Mouse (Mus musculus): ENCODE measurements around the gene Tas2r124. TPM values are rescaled to one million over a fixed set of nuclear protein-coding genes. Genes with fewer than 3 reads are reported as not detected.

The Tas2r124 gene
- polyA plus RNA-seq, 1 experiment from 2014 or later = not detected

GRCm38 (mm10) chr6:132802518-132802917 is 48.0 kb downstream of the Tas2r124 start, which contains the start of gene Tas2r117:
Gene Tas2r117, plus strand, starts transcription at chr6:132802818.
- Histone ChIP-seq H3K4me3 (ENCODE audit: low read depth, low read length) (no peak within 1 kb of the TSS), H3K9ac (replicated peaks) (no peak within 1 kb of the TSS), H3K4me2 (ENCODE audit: low read depth, low read length) (no peak within 1 kb of the TSS), H3K27me3 (ENCODE audit: insufficient read depth, low read length) (no peaks in the 10 kb centered on the region), H3K9me3 (ENCODE audit: low read length) (no peaks in the 10 kb centered on the region), H3K36me3 (replicated peaks; ENCODE audit: insufficient read depth, low read length) (no peaks in the 10 kb centered on the region), H3K27ac (ENCODE audit: low read depth) (no peak within 1 kb of the TSS), H3K4me1 (ENCODE audit: insufficient read depth) (no peaks in the 10 kb centered on the region)
- TF ChIP-seq CTCF (IDR thresholded peaks at IDR 0.05; ENCODE audit: low read depth) = no peak
- TF ChIP-seq EP300 (IDR thresholded peaks at IDR 0.05; ENCODE audit: low read depth) = no peak
- WGBS (ENCODE audit: insufficient replicate concordance) = 60% methylated on average over 1 of the region's 1 CpGs
- DNase-seq = no peak
- ATAC-seq = no peak

Other genes with a start within 250 kb of the Tas2r124 start
- gene Prh1, start 184.9 kb upstream of the Tas2r124 start, polyA plus RNA-seq (2015; fragmentation: Nextera tagmentation; extraction: Ambion mirVana) = not detected in 2 replicates
- not detected in 2 replicates for gene Prp2, start 158.8 kb upstream of the Tas2r124 start, polyA plus RNA-seq (2015; fragmentation: Nextera tagmentation; extraction: Ambion mirVana)
- gene A630073D07Rik, start 103.2 kb upstream of the Tas2r124 start, polyA plus RNA-seq (2015; fragmentation: Nextera tagmentation; extraction: Ambion mirVana) = not detected in 2 replicates
- gene Tas2r120, start 97.8 kb upstream of the Tas2r124 start, polyA plus RNA-seq (2015; fragmentation: Nextera tagmentation; extraction: Ambion mirVana) = not detected in 2 replicates
- not detected in 2 replicates for gene Tas2r121, start 53.7 kb upstream of the Tas2r124 start, polyA plus RNA-seq (2015; fragmentation: Nextera tagmentation; extraction: Ambion mirVana)
- gene Tas2r122, start 42.8 kb upstream of the Tas2r124 start, polyA plus RNA-seq (2015; fragmentation: Nextera tagmentation; extraction: Ambion mirVana) = not detected in 2 replicates
- gene Tas2r115, start 16.7 kb upstream of the Tas2r124 start, polyA plus RNA-seq (2015; fragmentation: Nextera tagmentation; extraction: Ambion mirVana) = not detected in 2 replicates
- not detected in 2 replicates for gene Tas2r102, start 7.4 kb downstream of the Tas2r124 start, polyA plus RNA-seq (2015; fragmentation: Nextera tagmentation; extraction: Ambion mirVana)
- gene Tas2r136, start 23.4 kb downstream of the Tas2r124 start, polyA plus RNA-seq (2015; fragmentation: Nextera tagmentation; extraction: Ambion mirVana) = not detected in 2 replicates
- not detected in 2 replicates for gene Tas2r117, start 48.1 kb downstream of the Tas2r124 start, polyA plus RNA-seq (2015; fragmentation: Nextera tagmentation; extraction: Ambion mirVana)
- gene Tas2r123, start 92.4 kb downstream of the Tas2r124 start, polyA plus RNA-seq (2015; fragmentation: Nextera tagmentation; extraction: Ambion mirVana) = not detected in 2 replicates
- gene Tas2r116, start 100.7 kb downstream of the Tas2r124 start, polyA plus RNA-seq (2015; fragmentation: Nextera tagmentation; extraction: Ambion mirVana) = not detected in 2 replicates
- gene Tas2r110, start 113.3 kb downstream of the Tas2r124 start, polyA plus RNA-seq (2015; fragmentation: Nextera tagmentation; extraction: Ambion mirVana) = not detected in 2 replicates
- not detected in 2 replicates for gene Tas2r113, start 138.3 kb downstream of the Tas2r124 start, polyA plus RNA-seq (2015; fragmentation: Nextera tagmentation; extraction: Ambion mirVana)
- not detected in 2 replicates for gene Tas2r125, start 154.9 kb downstream of the Tas2r124 start, polyA plus RNA-seq (2015; fragmentation: Nextera tagmentation; extraction: Ambion mirVana)
- not detected in 2 replicates for gene Tas2r129, start 196.4 kb downstream of the Tas2r124 start, polyA plus RNA-seq (2015; fragmentation: Nextera tagmentation; extraction: Ambion mirVana)
- gene Tas2r131, start 203.2 kb downstream of the Tas2r124 start, polyA plus RNA-seq (2015; fragmentation: Nextera tagmentation; extraction: Ambion mirVana) = not detected in 2 replicates
- gene Tas2r109, start 226.2 kb downstream of the Tas2r124 start, polyA plus RNA-seq (2015; fragmentation: Nextera tagmentation; extraction: Ambion mirVana) = not detected in 2 replicates